Mouse (Mus musculus) midbrain, embryonic 11.5 days (tissue): ENCODE data around the gene Zdhhc4. TPM values are rescaled to one million over a fixed set of nuclear protein-coding genes. Genes with fewer than 3 reads are reported as not detected.

Source experiments
- ATAC-seq: fragments of 200-750 bp; cut with Nextera tagmentation; 2 replicates; pipeline ENCODE4 v1.8.0; 2017; ENCODE audit warnings: moderate TSS enrichment, moderate library complexity; ENCODE audit not compliant: low FRiP score
- DNase-seq: peaks from one replicate; pipeline ENCODE4 v3.0.0; 2015; ENCODE audit warnings: low spot score; ENCODE audit errors: missing footprints
- H3K27ac ChIP-seq: fragments of 300-500 bp; sonication (generic); 2 replicates; pipeline ENCODE4 v1.5.1; 2014; ENCODE audit warnings: low read depth, low read length
- H3K27me3 ChIP-seq: fragments of 300-500 bp; sonication (generic); 2 replicates; pipeline ENCODE4 v1.6.1; 2014; ENCODE audit warnings: mild to moderate bottlenecking, low read length, moderate library complexity, mixed read lengths; ENCODE audit not compliant: control insufficient read depth, insufficient read depth
- H3K36me3 ChIP-seq: fragments of 300-500 bp; sonication (generic); 2 replicates; pipeline ENCODE4 v1.6.1; 2014; ENCODE audit warnings: mild to moderate bottlenecking, low read length, moderate library complexity, mixed read lengths; ENCODE audit not compliant: control insufficient read depth, insufficient read depth
- H3K4me1 ChIP-seq: fragments of 300-500 bp; sonication (generic); 2 replicates; pipeline ENCODE4 v1.6.1; 2014; ENCODE audit warnings: low read length; ENCODE audit not compliant: control insufficient read depth, insufficient read depth
- H3K4me2 ChIP-seq: fragments of 300-500 bp; sonication (generic); 2 replicates; pipeline ENCODE4 v1.6.1; 2014; ENCODE audit warnings: mild to moderate bottlenecking, moderate library complexity
- H3K4me3 ChIP-seq: fragments of 300-500 bp; sonication (generic); 2 replicates; pipeline ENCODE4 v1.5.1; 2014; ENCODE audit warnings: low read depth, low read length
- H3K9ac ChIP-seq: fragments of 300-500 bp; sonication (generic); 2 replicates; pipeline ENCODE4 v1.6.1; 2014; ENCODE audit warnings: low read length
- H3K9me3 ChIP-seq: fragments of 300-500 bp; sonication (generic); 2 replicates; pipeline ENCODE4 v1.6.1; 2016; ENCODE audit warnings: low read length; ENCODE audit not compliant: control insufficient read depth
- WGBS: fragments of 180-500 bp; shearing (Covaris S2); extraction: QIAGEN DNeasy Blood & Tissue Kit; methylation state at CpG from one replicate; pipeline ENCODE4 v1.1.7; 2014; 5-methylcytosine and 5-hydroxymethylcytosine counted together
- polyA plus RNA-seq: library from polyadenylated mRNA; unstranded; fragments of >200 nt; fragmentation: Nextera tagmentation; extraction: Ambion mirVana; gene quantifications from 2 replicates; pipeline ENCODE4 v1.2.1, GENCODE M21; 2014

The Zdhhc4 gene
- polyA plus RNA-seq, 1 experiment from 2014 or later: 68.1 TPM

- WGBS: 93% methylated on average over 2 of the region's 2 CpGs
- DNase-seq (no peak), ATAC-seq (no peak)
These were observed 33.7 kb downstream of the Zdhhc4 start for GRCm38 (mm10) chr5:143295330-143295729.

DNA sequence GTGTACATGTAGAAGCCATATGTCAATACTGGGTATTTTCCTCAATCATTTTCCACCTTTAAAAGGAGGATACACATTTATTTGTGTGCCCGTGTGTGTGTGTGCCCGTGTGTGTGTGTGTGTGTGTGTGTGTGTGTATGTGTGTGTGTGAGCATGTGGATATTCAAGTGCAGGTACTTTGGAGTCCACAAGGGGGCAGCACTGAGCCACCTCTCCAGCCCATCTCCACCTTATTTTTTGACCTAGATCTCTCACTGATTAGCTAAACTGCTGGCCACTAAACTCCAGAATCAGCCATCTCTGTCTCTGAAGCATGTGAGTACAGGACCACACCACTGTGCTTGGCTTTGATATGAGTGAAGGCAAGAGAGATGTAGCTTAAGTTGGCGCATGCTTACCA, 34.2 kb downstream of the Zdhhc4 start:
- Histone ChIP-seq H3K4me2 (no peak overlapping the region), H3K27me3 (peaks cover 31% of the 10 kb centered on the region), H3K27ac (no peak overlapping the region), H3K9me3 (no peaks in the 10 kb centered on the region), H3K4me3 (no peak overlapping the region), H3K36me3 (peaks cover 4% of the 10 kb centered on the region; the same call in 1 of the 2 replicates), H3K9ac (no peak overlapping the region), H3K4me1 (0 out of 2 replicates have a peak, but pooled peaks cover 2% of the 10 kb centered on the region)
- no peak for DNase-seq
- WGBS: 94% methylated on average over 3 of the region's 3 CpGs
- no peak for ATAC-seq

More at GRCm38 (mm10) chr5:143295330-143295729, 33.7 kb downstream of the Zdhhc4 start:
- H3K4me1 ChIP-seq: 0 out of 2 replicates have a peak, but pooled peaks cover 2% of the 10 kb centered on the region
- no peak overlapping the region for H3K27ac ChIP-seq
- no peak overlapping the region for H3K4me3 ChIP-seq
- H3K9me3 ChIP-seq: no peaks in the 10 kb centered on the region
- peaks cover 30% of the 10 kb centered on the region for H3K27me3 ChIP-seq
- no peak overlapping the region for H3K9ac ChIP-seq
- peaks cover 9% of the 10 kb centered on the region; the same call in 1 of the 2 replicates for H3K36me3 ChIP-seq
- no peak overlapping the region for H3K4me2 ChIP-seq

DNA sequence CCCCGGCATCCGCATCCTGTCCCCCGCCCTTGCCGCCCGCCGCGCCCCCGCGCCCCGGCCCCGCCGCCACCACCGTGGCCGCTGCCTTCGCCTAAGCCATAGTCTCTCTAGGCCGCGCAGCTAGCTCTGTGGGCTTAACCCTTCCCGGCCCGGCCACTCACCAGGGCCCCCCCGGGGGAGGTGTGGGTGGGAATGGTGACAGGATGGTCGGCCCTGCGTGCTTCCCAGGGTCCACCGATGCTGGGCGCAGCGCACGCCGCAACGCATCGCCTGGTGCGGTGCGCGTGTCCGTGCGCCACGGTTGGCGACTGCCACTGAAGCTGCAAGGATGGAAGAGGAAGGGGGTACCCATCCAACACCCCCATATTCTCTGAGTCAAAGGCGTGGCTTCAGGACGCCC, 35.7 kb downstream of the Zdhhc4 start, which contains the start of gene Zfp853:
Zfp853 (minus strand) TSS at position 220 of the 400 bp plus-strand sequence.
- H3K4me1 ChIP-seq: peaks cover 3% of the 10 kb centered on the region; the same call in 1 of the 2 replicates
- H3K4me2 ChIP-seq: peak within 1 kb of the TSS; percentile 42
- 6% methylated on average over 24 of the region's 38 CpGs for WGBS
- H3K4me3 ChIP-seq: peak within 1 kb of the TSS; percentile 24
- no peak within 1 kb of the TSS for H3K27ac ChIP-seq
- H3K9me3 ChIP-seq: no peaks in the 10 kb centered on the region
- ATAC-seq (peak; percentile 19; the same call in 1 of the 2 replicates), DNase-seq (peak; percentile 88)
- no peaks in the 10 kb centered on the region for H3K36me3 ChIP-seq
- H3K27me3 ChIP-seq: peaks cover 46% of the 10 kb centered on the region
- 0 out of 2 replicates have a peak within 1 kb of the TSS, but pooled peaks have one; percentile 4 for H3K9ac ChIP-seq

- H3K9ac ChIP-seq: no peak overlapping the region
These were observed 36.2 kb downstream of the Zdhhc4 start for GRCm38 (mm10) chr5:143292879-143293278.

GRCm38 (mm10) chr5:143289299-143289698, 39.8 kb downstream of the Zdhhc4 start:
- Histone ChIP-seq H3K27ac (no peak overlapping the region), H3K27me3 (peaks cover 60% of the 10 kb centered on the region), H3K9ac (no peak overlapping the region), H3K9me3 (no peaks in the 10 kb centered on the region), H3K4me2 (no peak overlapping the region), H3K4me1 (peaks cover 5% of the 10 kb centered on the region; the same call in 1 of the 2 replicates), H3K4me3 (no peak overlapping the region), H3K36me3 (no peaks in the 10 kb centered on the region)
- ATAC-seq (no peak), DNase-seq (no peak)
- 68% methylated on average over 9 of the region's 9 CpGs for WGBS

More at GRCm38 (mm10) chr5:143292879-143293278, 36.2 kb downstream of the Zdhhc4 start:
- Histone ChIP-seq H3K4me1 (peaks cover 5% of the 10 kb centered on the region; the same call in 1 of the 2 replicates), H3K36me3 (no peaks in the 10 kb centered on the region), H3K27ac (no peak overlapping the region), H3K27me3 (peaks cover 51% of the 10 kb centered on the region), H3K4me2 (peak overlapping the region; percentile 42), H3K4me3 (peak overlapping the region; percentile 24), H3K9me3 (no peaks in the 10 kb centered on the region)
- DNase-seq: no peak
- WGBS: 2% methylated on average over 18 of the region's 19 CpGs
- ATAC-seq: 0 out of 2 replicates have a peak, but pooled peaks have one; percentile 14

DNA sequence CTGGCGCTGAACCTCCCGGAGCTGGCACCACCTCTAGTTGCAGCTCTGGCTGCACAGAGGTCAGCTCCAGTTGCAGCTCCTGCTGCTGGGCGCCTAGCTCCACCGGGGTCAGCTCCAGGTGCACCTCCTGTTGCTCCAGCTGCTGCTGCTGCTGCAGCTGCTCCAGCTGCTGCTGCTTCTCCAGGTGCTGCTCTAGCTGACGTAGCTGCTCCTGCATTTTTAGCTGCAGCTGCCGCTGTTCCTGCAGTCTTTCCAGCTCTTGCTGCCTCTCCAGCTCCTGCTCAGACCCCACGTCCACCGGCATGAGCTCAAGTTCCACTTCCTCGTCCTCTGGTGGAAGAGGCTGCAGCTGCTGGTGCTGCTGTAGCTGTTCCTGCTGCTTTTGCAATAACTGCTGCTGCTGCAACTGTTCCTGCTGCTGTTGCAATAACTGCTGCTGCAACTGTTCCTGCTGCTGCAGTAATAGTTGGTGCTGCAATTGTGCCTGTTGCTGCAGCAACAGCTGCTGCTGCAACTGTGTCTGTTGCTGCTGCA, 40.6 kb downstream of the Zdhhc4 start:
- peak overlapping the region; percentile 21 for H3K4me3 ChIP-seq
- peaks cover 5% of the 10 kb centered on the region; the same call in 1 of the 2 replicates for H3K4me1 ChIP-seq
- no peak overlapping the region for H3K27ac ChIP-seq
- no peak for ATAC-seq
- DNase-seq: peak; percentile 91
- H3K9me3 ChIP-seq: no peaks in the 10 kb centered on the region
- H3K9ac ChIP-seq: peak overlapping the region; percentile 36; the same call in 1 of the 2 replicates
- peak overlapping the region; percentile 47 for H3K4me2 ChIP-seq
- H3K27me3 ChIP-seq: peaks cover 51% of the 10 kb centered on the region
- H3K36me3 ChIP-seq: no peaks in the 10 kb centered on the region
- 9% methylated on average over 8 of the region's 9 CpGs for WGBS

DNA sequence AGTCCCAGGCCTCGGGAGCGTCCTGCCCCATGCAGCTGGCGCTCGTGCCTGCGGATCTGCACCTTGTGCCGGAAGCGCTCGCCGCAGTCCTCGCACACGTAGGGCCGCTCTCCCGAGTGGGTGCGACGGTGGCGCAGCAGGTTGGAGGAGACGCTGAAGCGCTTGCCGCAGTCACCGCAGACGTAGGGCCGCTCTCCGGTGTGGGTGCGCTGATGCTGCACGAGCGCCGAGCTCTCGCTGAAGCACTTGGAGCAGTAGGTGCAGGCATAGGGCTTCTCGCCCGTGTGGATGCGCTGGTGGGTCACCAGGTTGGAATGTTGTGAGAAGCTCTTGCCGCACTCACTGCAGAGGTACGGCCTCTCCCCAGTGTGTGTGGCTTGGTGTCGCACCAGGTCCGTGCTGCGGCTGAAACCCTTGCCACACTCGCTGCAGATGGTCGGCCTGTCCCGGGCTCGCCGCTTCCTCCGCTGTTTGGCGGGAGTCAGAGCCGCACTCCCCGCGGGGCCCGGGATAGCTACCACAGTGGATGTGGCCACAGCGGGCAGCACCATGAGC, 41.2 kb downstream of the Zdhhc4 start:
- H3K9ac ChIP-seq: peak overlapping the region; percentile 36
- peak overlapping the region; percentile 47 for H3K4me2 ChIP-seq
- H3K9me3 ChIP-seq: no peaks in the 10 kb centered on the region
- under 1% methylated on average over 48 of the region's 48 CpGs for WGBS
- peak; percentile 89 for DNase-seq
- H3K4me1 ChIP-seq: peaks cover 3% of the 10 kb centered on the region; the same call in 1 of the 2 replicates
- ATAC-seq: 0 out of 2 replicates have a peak, but pooled peaks have one; percentile 30
- no peaks in the 10 kb centered on the region for H3K36me3 ChIP-seq
- H3K27me3 ChIP-seq: peaks cover 45% of the 10 kb centered on the region
- no peak overlapping the region for H3K27ac ChIP-seq
- H3K4me3 ChIP-seq: peak overlapping the region; percentile 21

DNA sequence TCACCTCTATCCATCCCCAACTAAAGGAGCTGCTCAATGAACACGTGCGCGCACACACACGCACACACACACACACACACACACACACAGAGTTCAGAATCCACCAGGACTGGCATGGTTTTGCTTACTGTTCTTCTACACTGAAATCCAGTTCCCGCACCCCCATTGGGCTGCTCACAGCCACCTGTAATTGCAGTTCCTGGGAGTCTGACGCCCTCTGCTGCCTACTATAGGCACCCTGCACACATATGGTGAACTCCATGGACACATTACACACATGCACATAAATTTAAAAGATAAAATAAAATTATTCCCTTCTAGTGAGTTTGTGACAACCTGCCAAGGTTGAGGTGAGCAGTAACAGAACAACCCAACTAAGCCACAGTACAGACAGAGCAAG, 44.3 kb downstream of the Zdhhc4 start:
- Histone ChIP-seq H3K9me3 (no peaks in the 10 kb centered on the region), H3K4me3 (no peak overlapping the region), H3K4me2 (no peak overlapping the region), H3K9ac (no peak overlapping the region), H3K27ac (no peak overlapping the region), H3K4me1 (peaks cover 3% of the 10 kb centered on the region; the same call in 1 of the 2 replicates), H3K27me3 (peaks cover 31% of the 10 kb centered on the region), H3K36me3 (no peaks in the 10 kb centered on the region)
- no peak for DNase-seq
- no peak for ATAC-seq
- WGBS: 39% methylated on average over 6 of the region's 6 CpGs

DNA sequence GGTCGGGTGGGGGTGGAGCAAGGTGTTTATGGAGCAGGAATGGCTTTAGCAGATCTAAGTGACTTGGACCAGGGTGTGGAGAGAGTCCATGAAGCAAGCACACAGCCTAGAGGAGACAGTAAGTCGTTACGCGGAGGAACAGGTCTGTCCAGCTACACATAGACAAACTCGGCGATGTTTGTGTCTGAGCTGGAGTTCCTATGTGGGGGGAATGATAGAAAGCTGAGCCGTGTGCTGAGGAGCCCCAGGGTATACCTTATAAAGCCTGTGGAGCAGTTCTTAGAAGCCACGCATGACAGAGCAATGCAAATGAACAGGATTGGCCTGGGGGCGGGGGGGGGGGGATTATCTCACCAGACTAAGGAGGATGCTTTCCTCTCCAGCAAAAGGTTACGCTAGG, 49.8 kb downstream of the Zdhhc4 start:
- H3K4me2 ChIP-seq: no peak overlapping the region
- WGBS: 36% methylated on average over 10 of the region's 10 CpGs
- ATAC-seq: no peak

More for the DNA sequence above, 49.8 kb downstream of the Zdhhc4 start:
- no peak overlapping the region for H3K27ac ChIP-seq
- no peak for DNase-seq
- no peak overlapping the region for H3K9ac ChIP-seq
- H3K9me3 ChIP-seq: no peaks in the 10 kb centered on the region
- no peaks in the 10 kb centered on the region for H3K36me3 ChIP-seq
- no peak overlapping the region for H3K4me3 ChIP-seq
- no peaks in the 10 kb centered on the region; the same call in 1 of the 2 replicates for H3K27me3 ChIP-seq
- H3K4me1 ChIP-seq: no peaks in the 10 kb centered on the region
